Mouse (Mus musculus): ENCODE data around the gene March1. TPM values are rescaled to one million over a fixed set of nuclear protein-coding genes. Genes with fewer than 3 reads are reported as not detected.

The March1 gene
- polyA plus RNA-seq, 1 experiment = 1.0 TPM

- no peak overlapping the region for H3K4me3 ChIP-seq (ENCODE audit: insufficient read depth, low read depth, low read length)
- no peaks in the 10 kb centered on the region for H3K4me1 ChIP-seq (ENCODE audit: control insufficient read depth, insufficient read depth, insufficient read length, low read length)
- no peak overlapping the region for H3K27ac ChIP-seq (replicated peaks; ENCODE audit: low read depth, low read length)
These were observed 304.8 kb downstream of the March1 start for GRCm38 (mm10) chr8:65922294-65923019.

GRCm38 (mm10) chr8:65956948-65957347 lies 339.2 kb downstream of the March1 start:
- H3K4me1 ChIP-seq (ENCODE audit: control insufficient read depth, insufficient read depth, insufficient read length, low read length) = no peaks in the 10 kb centered on the region
- H3K4me3 ChIP-seq (ENCODE audit: insufficient read depth, low read depth, low read length) = no peak overlapping the region
- no peak overlapping the region for H3K27ac ChIP-seq (replicated peaks; ENCODE audit: low read depth, low read length)

GRCm38 (mm10) chr8:65957492-65957891 lies 339.8 kb downstream of the March1 start:
- Histone ChIP-seq H3K4me3 (ENCODE audit: insufficient read depth, low read depth, low read length) (no peak overlapping the region), H3K4me1 (ENCODE audit: control insufficient read depth, insufficient read depth, insufficient read length, low read length) (no peaks in the 10 kb centered on the region), H3K27ac (replicated peaks; ENCODE audit: low read depth, low read length) (no peak overlapping the region)

DNA sequence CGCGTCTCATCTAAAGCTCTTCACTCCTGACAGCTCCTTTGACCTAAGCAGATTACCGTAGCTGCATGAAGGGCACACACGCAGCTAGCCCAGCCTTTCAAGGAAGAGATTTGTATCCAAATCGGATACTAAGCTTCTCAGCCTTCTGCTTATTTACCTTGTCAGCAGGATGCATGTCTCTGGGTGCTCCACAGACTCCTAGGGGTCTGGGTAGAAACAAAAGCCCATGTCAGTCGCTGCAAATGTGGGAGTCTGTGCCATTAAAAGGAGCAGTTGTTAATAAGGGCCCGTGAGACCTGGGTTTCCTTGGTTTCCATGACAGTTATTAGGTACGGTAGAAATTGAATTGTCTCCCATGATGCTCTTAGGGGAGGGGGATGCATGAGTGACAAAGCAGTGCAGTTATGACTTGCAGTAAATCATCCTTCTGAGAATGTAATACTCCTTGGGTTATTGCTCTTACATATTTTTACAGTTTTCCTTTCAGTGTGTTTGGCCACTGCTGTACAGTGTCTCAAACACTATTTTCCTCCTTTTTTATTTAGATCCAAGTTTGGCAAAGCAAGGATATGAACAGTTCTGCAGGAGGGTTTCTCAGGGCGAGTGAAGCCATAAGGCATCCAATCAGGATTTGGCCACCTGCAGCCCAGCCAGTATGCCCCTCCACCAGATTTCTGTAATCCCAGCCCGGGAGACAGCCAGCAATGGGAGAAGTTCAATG lies 349.0 kb downstream of the March1 start:
- H3K4me1 ChIP-seq (ENCODE audit: control insufficient read depth, insufficient read depth, insufficient read length, low read length) = no peaks in the 10 kb centered on the region
- H3K27ac ChIP-seq (replicated peaks; ENCODE audit: low read depth, low read length) = no peak overlapping the region
- H3K4me3 ChIP-seq (ENCODE audit: insufficient read depth, low read depth, low read length) = no peak overlapping the region

DNA sequence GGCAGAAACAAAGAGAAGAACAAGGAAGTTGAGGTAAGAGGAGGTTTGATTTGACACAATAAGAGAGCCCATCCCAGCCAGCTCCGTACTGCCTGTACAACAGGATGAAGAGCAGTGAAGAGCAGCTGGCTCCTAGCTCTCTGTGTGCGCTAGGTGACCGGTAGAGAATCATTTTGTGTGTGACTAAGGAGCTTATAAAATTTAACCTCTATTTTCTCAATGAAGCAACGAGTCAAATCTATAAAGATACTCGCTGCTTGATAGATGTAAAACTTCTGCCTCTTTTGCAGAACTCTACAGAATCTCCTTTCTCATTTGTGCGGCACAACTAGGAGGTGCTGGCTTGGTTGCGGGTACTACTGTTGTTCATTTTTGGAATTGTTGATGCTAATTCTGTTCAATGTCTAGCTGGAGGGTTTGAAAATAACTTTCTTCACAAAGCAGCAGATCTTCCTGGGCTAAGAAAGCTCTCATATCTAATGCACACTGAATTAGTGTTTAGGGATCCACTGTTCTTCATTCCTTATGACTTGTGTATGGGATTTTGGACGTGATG lies 349.6 kb downstream of the March1 start:
- H3K4me3 ChIP-seq (ENCODE audit: insufficient read depth, low read depth, low read length) = no peak overlapping the region
- H3K4me1 ChIP-seq (ENCODE audit: control insufficient read depth, insufficient read depth, insufficient read length, low read length) = no peaks in the 10 kb centered on the region
- no peak overlapping the region for H3K27ac ChIP-seq (replicated peaks; ENCODE audit: low read depth, low read length)

- H3K4me1 ChIP-seq (ENCODE audit: control insufficient read depth, insufficient read depth, insufficient read length, low read length) = no peaks in the 10 kb centered on the region
- H3K4me3 ChIP-seq (ENCODE audit: insufficient read depth, low read depth, low read length) = no peak overlapping the region
- H3K27ac ChIP-seq (replicated peaks; ENCODE audit: low read depth, low read length) = no peak overlapping the region
These were observed 359.2 kb downstream of the March1 start for GRCm38 (mm10) chr8:65976905-65977304.

GRCm38 (mm10) chr8:65982039-65982438 lies 364.3 kb downstream of the March1 start:
- no peak overlapping the region for H3K27ac ChIP-seq (replicated peaks; ENCODE audit: low read depth, low read length)
- H3K4me1 ChIP-seq (ENCODE audit: control insufficient read depth, insufficient read depth, insufficient read length, low read length) = no peaks in the 10 kb centered on the region
- H3K4me3 ChIP-seq (ENCODE audit: insufficient read depth, low read depth, low read length) = no peak overlapping the region

GRCm38 (mm10) chr8:65987665-65988064 lies 370.0 kb downstream of the March1 start:
- Histone ChIP-seq H3K4me3 (ENCODE audit: insufficient read depth, low read depth, low read length) (no peak overlapping the region), H3K27ac (replicated peaks; ENCODE audit: low read depth, low read length) (no peak overlapping the region), H3K4me1 (ENCODE audit: control insufficient read depth, insufficient read depth, insufficient read length, low read length) (no peaks in the 10 kb centered on the region)

DNA sequence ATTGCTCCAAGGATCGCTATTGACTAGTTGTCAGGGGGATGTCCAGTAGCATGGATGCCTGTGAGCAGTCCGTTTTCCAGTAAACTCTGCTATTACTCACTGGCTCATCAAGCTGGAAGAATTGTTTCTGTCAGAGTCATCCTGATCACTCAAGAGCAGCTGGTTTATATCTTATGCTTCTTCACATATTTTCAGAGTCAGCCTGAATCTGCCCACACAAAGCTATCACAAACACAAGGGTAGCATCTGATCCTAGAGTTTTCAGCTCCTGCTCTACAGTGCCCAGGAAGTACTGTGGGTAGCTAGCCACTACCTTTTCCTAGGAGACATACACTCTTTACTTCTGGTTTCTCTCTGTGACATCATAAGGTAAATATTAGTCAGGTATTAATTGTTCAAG lies 405.1 kb downstream of the March1 start:
- H3K27ac ChIP-seq (replicated peaks; ENCODE audit: low read depth, low read length) = no peak overlapping the region
- no peak overlapping the region for H3K4me3 ChIP-seq (ENCODE audit: insufficient read depth, low read depth, low read length)
- H3K4me1 ChIP-seq (ENCODE audit: control insufficient read depth, insufficient read depth, insufficient read length, low read length) = no peaks in the 10 kb centered on the region

GRCm38 (mm10) chr8:66033651-66034050 lies 416.0 kb downstream of the March1 start:
- H3K4me1 ChIP-seq (ENCODE audit: control insufficient read depth, insufficient read depth, insufficient read length, low read length) = no peaks in the 10 kb centered on the region
- no peak overlapping the region for H3K27ac ChIP-seq (replicated peaks; ENCODE audit: low read depth, low read length)
- H3K4me3 ChIP-seq (ENCODE audit: insufficient read depth, low read depth, low read length) = no peak overlapping the region

DNA sequence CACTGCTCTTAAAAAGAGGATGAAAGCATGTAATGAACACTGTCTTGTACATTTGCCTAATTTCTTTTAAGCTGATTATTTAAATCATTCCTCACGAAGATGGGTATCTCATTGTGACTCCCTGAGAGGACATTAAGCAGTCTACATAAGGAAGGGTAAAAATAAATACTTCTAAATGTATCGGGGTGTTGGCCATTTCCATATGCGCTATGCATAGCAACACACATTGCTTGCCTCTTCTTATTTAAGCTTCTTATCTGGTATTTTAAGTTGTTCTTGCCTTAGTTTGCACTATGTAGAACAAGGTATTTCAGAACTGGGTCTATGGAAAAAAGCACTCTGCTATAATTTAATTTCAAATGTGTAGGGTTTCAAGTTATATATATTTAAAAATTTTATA lies 416.7 kb downstream of the March1 start:
- Histone ChIP-seq H3K27ac (replicated peaks; ENCODE audit: low read depth, low read length) (no peak overlapping the region), H3K4me1 (ENCODE audit: control insufficient read depth, insufficient read depth, insufficient read length, low read length) (no peaks in the 10 kb centered on the region), H3K4me3 (ENCODE audit: insufficient read depth, low read depth, low read length) (no peak overlapping the region)

GRCm38 (mm10) chr8:66094152-66094551 lies 476.5 kb downstream of the March1 start:
- Histone ChIP-seq H3K4me1 (ENCODE audit: control insufficient read depth, insufficient read depth, insufficient read length, low read length) (no peaks in the 10 kb centered on the region), H3K27ac (replicated peaks; ENCODE audit: low read depth, low read length) (no peak overlapping the region), H3K4me3 (ENCODE audit: insufficient read depth, low read depth, low read length) (no peak overlapping the region)

DNA sequence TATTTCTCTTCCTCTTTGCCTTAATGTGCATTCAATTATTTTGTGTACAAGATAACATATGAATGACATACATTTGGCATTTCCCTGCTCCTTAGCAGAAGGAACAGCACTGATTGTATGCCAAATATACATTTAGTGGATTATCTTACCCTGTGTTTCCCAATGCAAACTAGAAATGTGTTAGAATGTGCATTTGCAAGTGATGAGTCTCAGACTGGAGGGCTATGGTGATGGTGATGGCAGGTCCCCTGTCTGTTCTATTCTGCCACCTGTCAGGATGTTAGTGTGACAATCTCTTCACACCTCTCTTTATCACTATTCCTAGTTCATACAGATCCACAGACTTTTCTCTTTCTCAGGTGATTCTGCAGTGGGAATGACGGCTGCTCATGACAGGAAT lies 480.4 kb downstream of the March1 start:
- H3K27ac ChIP-seq (replicated peaks; ENCODE audit: low read depth, low read length) = no peak overlapping the region
- no peaks in the 10 kb centered on the region for H3K4me1 ChIP-seq (ENCODE audit: control insufficient read depth, insufficient read depth, insufficient read length, low read length)
- no peak overlapping the region for H3K4me3 ChIP-seq (ENCODE audit: insufficient read depth, low read depth, low read length)

GRCm38 (mm10) chr8:66119294-66119693 lies 501.6 kb downstream of the March1 start:
- no peak overlapping the region for H3K4me3 ChIP-seq (ENCODE audit: insufficient read depth, low read depth, low read length)

GRCm38 (mm10) chr8:66159648-66160047 lies 541.9 kb downstream of the March1 start:
- Histone ChIP-seq H3K4me1 (ENCODE audit: control insufficient read depth, insufficient read depth, insufficient read length, low read length) (no peaks in the 10 kb centered on the region), H3K27ac (replicated peaks; ENCODE audit: low read depth, low read length) (no peak overlapping the region), H3K4me3 (ENCODE audit: insufficient read depth, low read depth, low read length) (no peak overlapping the region)

More at GRCm38 (mm10) chr8:66119294-66119693, 501.6 kb downstream of the March1 start:
- Histone ChIP-seq H3K27ac (replicated peaks; ENCODE audit: low read depth, low read length) (no peak overlapping the region), H3K4me1 (ENCODE audit: control insufficient read depth, insufficient read depth, insufficient read length, low read length) (no peaks in the 10 kb centered on the region)

GRCm38 (mm10) chr8:66166835-66167234 lies 549.1 kb downstream of the March1 start:
- Histone ChIP-seq H3K27ac (replicated peaks; ENCODE audit: low read depth, low read length) (no peak overlapping the region), H3K4me1 (ENCODE audit: control insufficient read depth, insufficient read depth, insufficient read length, low read length) (no peaks in the 10 kb centered on the region), H3K4me3 (ENCODE audit: insufficient read depth, low read depth, low read length) (no peak overlapping the region)
